Mouse (Mus musculus): ENCODE data around the gene Hyal1. TPM values are rescaled to one million over a fixed set of nuclear protein-coding genes. Genes with fewer than 3 reads are reported as not detected.

Gene Hyal1
- polyA plus RNA-seq, 1 experiment from 2014 or later = 6.8 TPM

- Histone ChIP-seq H3K4me1 (peaks cover 49% of the 10 kb centered on the region), H3K9me3 (no peaks in the 10 kb centered on the region), H3K4me3 (no peak overlapping the region), H3K36me3 (peaks cover 33% of the 10 kb centered on the region), H3K27me3 (ENCODE audit: insufficient read depth, poor library complexity, severe bottlenecking) (peaks cover 20% of the 10 kb centered on the region), H3K27ac (no peak overlapping the region)
- 92% methylated on average over 17 of the region's 17 CpGs for WGBS
- DNase-seq (ENCODE audit: low spot score) = no peak
These were observed 32.5 kb upstream of the Hyal1 start for GRCm38 (mm10) chr9:107544196-107544700.

- no peak overlapping the region for H3K27ac ChIP-seq
- H3K9me3 ChIP-seq = no peaks in the 10 kb centered on the region
- peaks cover 28% of the 10 kb centered on the region for H3K36me3 ChIP-seq
- peaks cover 52% of the 10 kb centered on the region for H3K4me1 ChIP-seq
- no peak overlapping the region for H3K4me3 ChIP-seq
- no peak for DNase-seq (ENCODE audit: low spot score)
- peaks cover 25% of the 10 kb centered on the region for H3K27me3 ChIP-seq (ENCODE audit: insufficient read depth, poor library complexity, severe bottlenecking)
- WGBS = 86% methylated on average over 12 of the region's 12 CpGs
These were observed 32.0 kb upstream of the Hyal1 start for GRCm38 (mm10) chr9:107544729-107545128.

GRCm38 (mm10) chr9:107545199-107545598 lies 31.5 kb upstream of the Hyal1 start:
- peaks cover 29% of the 10 kb centered on the region for H3K27me3 ChIP-seq (ENCODE audit: insufficient read depth, poor library complexity, severe bottlenecking)
- WGBS = 82% methylated on average over 10 of the region's 10 CpGs
- no peak overlapping the region for H3K27ac ChIP-seq
- H3K9me3 ChIP-seq = no peaks in the 10 kb centered on the region
- H3K4me3 ChIP-seq = no peak overlapping the region
- no peak for DNase-seq (ENCODE audit: low spot score)
- H3K4me1 ChIP-seq = peaks cover 57% of the 10 kb centered on the region
- H3K36me3 ChIP-seq = peaks cover 24% of the 10 kb centered on the region

- Histone ChIP-seq H3K27me3 (ENCODE audit: insufficient read depth, poor library complexity, severe bottlenecking) (peaks cover 33% of the 10 kb centered on the region), H3K9me3 (no peaks in the 10 kb centered on the region), H3K27ac (no peak overlapping the region), H3K4me3 (no peak overlapping the region), H3K4me1 (peaks cover 60% of the 10 kb centered on the region), H3K36me3 (peaks cover 22% of the 10 kb centered on the region)
- DNase-seq (ENCODE audit: low spot score) = peak; percentile 88
- 5% methylated on average over 3 of the region's 3 CpGs for whole genome bisulfite sequencing
These were observed 31.1 kb upstream of the Hyal1 start for GRCm38 (mm10) chr9:107545602-107546001.

- H3K27ac ChIP-seq = peak within 1 kb of the TSS; percentile 16; the same call in 1 of the 2 replicates
These were observed 29.7 kb upstream of the Hyal1 start, which contains the start of gene Zmynd10 for GRCm38 (mm10) chr9:107547026-107547425. Zmynd10 (plus strand) TSS chr9:107547298.

GRCm38 (mm10) chr9:107547957-107548356 lies 28.8 kb upstream of the Hyal1 start:
- H3K9me3 ChIP-seq = no peaks in the 10 kb centered on the region
- peaks cover 22% of the 10 kb centered on the region for H3K36me3 ChIP-seq
- H3K27me3 ChIP-seq (ENCODE audit: insufficient read depth, poor library complexity, severe bottlenecking) = peaks cover 52% of the 10 kb centered on the region
- no peak for DNase-seq (ENCODE audit: low spot score)
- 73% methylated on average over 5 of the region's 5 CpGs for WGBS
- no peak overlapping the region for H3K4me3 ChIP-seq
- H3K27ac ChIP-seq = no peak overlapping the region
- H3K4me1 ChIP-seq = peaks cover 63% of the 10 kb centered on the region

More at GRCm38 (mm10) chr9:107547026-107547425, 29.7 kb upstream of the Hyal1 start, which contains the start of gene Zmynd10:
- Histone ChIP-seq H3K4me3 (peak within 1 kb of the TSS; percentile 32), H3K36me3 (peaks cover 22% of the 10 kb centered on the region), H3K9me3 (no peaks in the 10 kb centered on the region), H3K4me1 (peaks cover 64% of the 10 kb centered on the region), H3K27me3 (ENCODE audit: insufficient read depth, poor library complexity, severe bottlenecking) (peaks cover 45% of the 10 kb centered on the region)
- 6% methylated on average over 20 of the region's 20 CpGs for WGBS
- peak; percentile 95 for DNase-seq (ENCODE audit: low spot score)

GRCm38 (mm10) chr9:107548820-107549219 lies 27.9 kb upstream of the Hyal1 start:
- 83% methylated on average over 10 of the region's 10 CpGs for whole genome bisulfite sequencing
- H3K36me3 ChIP-seq = peaks cover 16% of the 10 kb centered on the region
- peaks cover 53% of the 10 kb centered on the region for H3K27me3 ChIP-seq (ENCODE audit: insufficient read depth, poor library complexity, severe bottlenecking)
- H3K9me3 ChIP-seq = no peaks in the 10 kb centered on the region
- H3K4me3 ChIP-seq = no peak overlapping the region
- no peak for DNase-seq (ENCODE audit: low spot score)
- peaks cover 67% of the 10 kb centered on the region for H3K4me1 ChIP-seq
- H3K27ac ChIP-seq = no peak overlapping the region

- H3K27ac ChIP-seq = no peak overlapping the region
- peaks cover 9% of the 10 kb centered on the region for H3K36me3 ChIP-seq
- DNase-seq (ENCODE audit: low spot score) = no peak
- no peak overlapping the region for H3K4me3 ChIP-seq
- no peaks in the 10 kb centered on the region for H3K9me3 ChIP-seq
- peaks cover 74% of the 10 kb centered on the region for H3K4me1 ChIP-seq
- peaks cover 53% of the 10 kb centered on the region for H3K27me3 ChIP-seq (ENCODE audit: insufficient read depth, poor library complexity, severe bottlenecking)
- 76% methylated on average over 20 of the region's 20 CpGs for WGBS
These were observed 27.2 kb upstream of the Hyal1 start for GRCm38 (mm10) chr9:107549297-107550074.

GRCm38 (mm10) chr9:107550491-107551116 lies 26.1 kb upstream of the Hyal1 start:
- DNase-seq (ENCODE audit: low spot score) = no peak
- Histone ChIP-seq H3K9me3 (no peaks in the 10 kb centered on the region), H3K4me1 (peaks cover 70% of the 10 kb centered on the region), H3K27ac (peak overlapping the region; percentile 87), H3K36me3 (no peaks in the 10 kb centered on the region; the same call in 1 of the 2 replicates), H3K4me3 (peak overlapping the region; percentile 70), H3K27me3 (ENCODE audit: insufficient read depth, poor library complexity, severe bottlenecking) (peaks cover 53% of the 10 kb centered on the region)
- WGBS = 25% methylated on average over 23 of the region's 23 CpGs

GRCm38 (mm10) chr9:107551117-107551889 lies 25.4 kb upstream of the Hyal1 start, which contains the start of gene Rassf1:
Rassf1 (plus strand) TSS chr9:107551555.
- under 1% methylated on average over 63 of the region's 63 CpGs for WGBS
- Histone ChIP-seq H3K9me3 (no peaks in the 10 kb centered on the region), H3K27ac (peak within 1 kb of the TSS; percentile 87), H3K27me3 (ENCODE audit: insufficient read depth, poor library complexity, severe bottlenecking) (peaks cover 53% of the 10 kb centered on the region), H3K4me1 (peaks cover 73% of the 10 kb centered on the region), H3K36me3 (peaks cover 2% of the 10 kb centered on the region), H3K4me3 (peak within 1 kb of the TSS; percentile 70)
- DNase-seq (ENCODE audit: low spot score) = peak; percentile 88

- peak overlapping the region; percentile 87 for H3K27ac ChIP-seq
- no peaks in the 10 kb centered on the region for H3K9me3 ChIP-seq
- 11% methylated on average over 8 of the region's 8 CpGs for WGBS
- H3K4me1 ChIP-seq = peaks cover 73% of the 10 kb centered on the region
- H3K36me3 ChIP-seq = peaks cover 6% of the 10 kb centered on the region
- no peak for DNase-seq (ENCODE audit: low spot score)
- H3K4me3 ChIP-seq = peak overlapping the region; percentile 70
- peaks cover 53% of the 10 kb centered on the region for H3K27me3 ChIP-seq (ENCODE audit: insufficient read depth, poor library complexity, severe bottlenecking)
These were observed 24.8 kb upstream of the Hyal1 start for GRCm38 (mm10) chr9:107551890-107552355.

GRCm38 (mm10) chr9:107552690-107553393 lies 23.9 kb upstream of the Hyal1 start:
- H3K27me3 ChIP-seq (ENCODE audit: insufficient read depth, poor library complexity, severe bottlenecking) = peaks cover 47% of the 10 kb centered on the region
- no peak overlapping the region for H3K27ac ChIP-seq
- no peak for DNase-seq (ENCODE audit: low spot score)
- H3K4me1 ChIP-seq = peaks cover 65% of the 10 kb centered on the region
- 75% methylated on average over 5 of the region's 5 CpGs for WGBS
- peak overlapping the region; percentile 84; the same call in 1 of the 2 replicates for H3K4me3 ChIP-seq
- peaks cover 15% of the 10 kb centered on the region for H3K36me3 ChIP-seq
- H3K9me3 ChIP-seq = no peaks in the 10 kb centered on the region

Data from heart, embryonic 10.5 days (tissue).